Mouse (Mus musculus): ENCODE results near the gene Elk3. TPM values are rescaled to one million over a fixed set of nuclear protein-coding genes. Genes with fewer than 3 reads are reported as not detected.
A peak's percentile ranks its signal among the peaks of the same experiment; 100 is the strongest.

The Elk3 gene
- polyA plus RNA-seq, 1 experiment from 2014 or later: 37.6 TPM

DNA sequence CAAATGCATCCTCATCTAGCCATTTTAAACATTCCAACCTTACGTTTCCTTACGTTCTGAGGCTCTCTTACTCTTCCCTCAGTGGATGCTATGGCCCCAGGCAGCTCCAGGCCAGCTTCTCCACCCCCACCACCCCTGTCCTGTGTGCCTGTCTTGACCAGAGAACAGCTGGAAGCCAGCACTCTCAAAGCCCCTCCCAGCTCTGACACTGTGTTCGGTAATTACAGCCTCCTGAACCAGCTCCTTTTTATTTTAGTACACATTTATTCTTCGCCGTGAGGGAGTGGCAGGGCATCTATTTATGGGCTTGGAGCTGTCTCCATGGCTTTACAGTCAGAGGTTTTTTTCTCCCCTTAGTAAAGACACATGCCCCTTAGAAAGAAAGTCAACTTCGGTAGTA, 63.0 kb downstream of the Elk3 start:
- H3K27ac ChIP-seq: no peak overlapping the region
- 43% methylated on average over 6 of the region's 6 CpGs for WGBS
- H3K27me3 ChIP-seq: no peaks in the 10 kb centered on the region
- H3K9ac ChIP-seq: no peak overlapping the region
- H3K4me1 ChIP-seq: peaks cover 19% of the 10 kb centered on the region
- H3K9me3 ChIP-seq: no peaks in the 10 kb centered on the region
- H3K4me2 ChIP-seq (replicated peaks): no peak overlapping the region
- no peak for ATAC-seq (ENCODE audit: insufficient number of reproducible peaks, insufficient read depth, low FRiP score, low TSS enrichment)
- H3K4me3 ChIP-seq: no peak overlapping the region
- H3K36me3 ChIP-seq: peaks cover 38% of the 10 kb centered on the region

DNA sequence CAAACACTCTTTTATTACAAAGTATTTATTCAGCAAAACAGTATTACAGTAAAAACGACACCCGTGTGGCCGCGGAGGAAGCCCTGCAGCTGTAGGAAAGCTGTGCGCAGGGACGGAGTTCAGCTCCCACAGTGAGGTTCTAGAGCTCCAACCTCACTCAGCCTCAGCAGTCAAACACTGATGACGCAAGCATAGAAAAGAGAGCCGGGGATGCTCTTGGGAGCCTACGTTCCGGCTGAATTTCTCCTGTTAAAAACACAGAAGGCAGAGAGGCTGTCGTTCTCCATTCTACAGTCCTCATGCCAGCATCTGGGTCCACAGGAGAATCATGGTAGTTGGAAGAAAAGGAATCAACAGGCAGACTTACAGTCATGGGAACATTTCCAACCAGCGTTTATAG, 63.5 kb downstream of the Elk3 start:
- Histone ChIP-seq H3K4me3 (no peak overlapping the region), H3K4me2 (replicated peaks) (no peak overlapping the region), H3K27me3 (no peaks in the 10 kb centered on the region), H3K36me3 (peaks cover 33% of the 10 kb centered on the region), H3K4me1 (peaks cover 19% of the 10 kb centered on the region), H3K9me3 (no peaks in the 10 kb centered on the region), H3K9ac (no peak overlapping the region), H3K27ac (0 out of 2 replicates have a peak overlapping the region, but pooled peaks have one; percentile 5)
- 84% methylated on average over 12 of the region's 12 CpGs for WGBS
- no peak for ATAC-seq (ENCODE audit: insufficient number of reproducible peaks, insufficient read depth, low FRiP score, low TSS enrichment)

DNA sequence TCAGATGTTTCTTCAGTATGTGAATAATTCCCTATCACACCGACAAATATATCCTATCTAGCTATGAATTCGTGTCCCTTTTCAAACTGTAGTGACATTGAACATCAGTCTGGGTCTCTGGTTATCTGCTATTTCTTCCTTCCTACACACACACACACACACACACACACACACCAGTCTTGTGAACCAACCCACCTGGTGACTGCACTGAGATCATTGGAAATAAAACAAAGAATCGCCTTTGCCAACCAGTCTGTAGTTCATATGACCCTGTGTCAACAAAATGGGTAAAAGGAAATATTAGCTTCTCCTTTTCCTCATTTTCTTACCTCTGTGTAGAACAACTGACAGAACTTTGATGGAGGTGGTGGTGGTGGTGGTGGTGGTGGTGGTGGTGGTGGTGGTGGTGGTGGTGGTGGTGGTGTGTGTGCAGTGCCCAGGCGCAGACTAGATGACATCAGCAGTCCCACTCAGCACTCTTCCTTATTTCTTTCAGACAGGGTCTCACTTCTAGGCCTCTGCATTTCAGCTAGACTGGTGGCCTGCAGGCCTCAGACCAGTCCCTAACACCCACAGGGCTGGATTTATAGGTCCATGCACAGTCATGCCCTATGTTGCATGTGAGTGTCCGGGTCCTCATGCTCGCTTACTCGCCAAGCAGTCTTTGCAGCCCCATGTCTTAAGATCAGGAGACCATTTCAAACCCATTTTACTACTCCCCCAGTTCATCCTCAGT, 64.6 kb downstream of the Elk3 start:
- H3K9me3 ChIP-seq: no peaks in the 10 kb centered on the region
- WGBS: 95% methylated on average over 7 of the region's 7 CpGs
- no peak overlapping the region for H3K27ac ChIP-seq
- H3K27me3 ChIP-seq: no peaks in the 10 kb centered on the region
- no peak overlapping the region for H3K4me2 ChIP-seq (replicated peaks)
- H3K4me1 ChIP-seq: peaks cover 24% of the 10 kb centered on the region
- H3K9ac ChIP-seq: no peak overlapping the region
- H3K4me3 ChIP-seq: no peak overlapping the region
- ATAC-seq (ENCODE audit: insufficient number of reproducible peaks, insufficient read depth, low FRiP score, low TSS enrichment): no peak
- H3K36me3 ChIP-seq: peaks cover 27% of the 10 kb centered on the region

DNA sequence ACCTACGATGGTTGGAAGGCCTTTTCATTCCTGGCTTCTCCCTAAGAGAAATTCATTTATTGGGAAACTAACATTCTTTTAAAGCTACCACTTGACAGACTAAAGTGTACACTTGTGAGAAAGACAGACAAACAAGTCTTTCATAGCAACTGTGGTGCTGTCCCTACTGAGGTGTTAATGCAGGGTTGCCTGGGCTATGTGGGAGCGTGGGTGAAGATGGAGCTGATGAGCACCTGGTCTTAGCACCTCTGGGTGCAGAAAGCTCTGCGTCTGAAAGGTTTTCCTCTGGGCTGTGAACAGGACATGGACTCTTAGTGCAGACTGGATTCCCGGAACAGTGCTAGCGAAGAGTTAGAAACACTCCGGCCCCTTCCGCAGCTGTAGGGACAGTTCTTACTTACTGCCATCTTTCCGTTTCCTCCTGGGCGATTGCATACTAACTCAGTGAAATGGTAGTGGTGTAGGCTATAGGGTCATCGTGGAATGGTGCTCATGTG, 66.7 kb downstream of the Elk3 start:
- 78% methylated on average over 10 of the region's 10 CpGs for WGBS
- H3K4me1 ChIP-seq: peaks cover 15% of the 10 kb centered on the region; the same call in 1 of the 2 replicates
- H3K27ac ChIP-seq: no peak overlapping the region
- no peaks in the 10 kb centered on the region for H3K27me3 ChIP-seq
- H3K4me3 ChIP-seq: no peak overlapping the region
- H3K36me3 ChIP-seq: peaks cover 29% of the 10 kb centered on the region
- no peak overlapping the region for H3K9ac ChIP-seq
- no peak overlapping the region for H3K4me2 ChIP-seq (replicated peaks)
- no peak for ATAC-seq (ENCODE audit: insufficient number of reproducible peaks, insufficient read depth, low FRiP score, low TSS enrichment)
- H3K9me3 ChIP-seq: no peaks in the 10 kb centered on the region

DNA sequence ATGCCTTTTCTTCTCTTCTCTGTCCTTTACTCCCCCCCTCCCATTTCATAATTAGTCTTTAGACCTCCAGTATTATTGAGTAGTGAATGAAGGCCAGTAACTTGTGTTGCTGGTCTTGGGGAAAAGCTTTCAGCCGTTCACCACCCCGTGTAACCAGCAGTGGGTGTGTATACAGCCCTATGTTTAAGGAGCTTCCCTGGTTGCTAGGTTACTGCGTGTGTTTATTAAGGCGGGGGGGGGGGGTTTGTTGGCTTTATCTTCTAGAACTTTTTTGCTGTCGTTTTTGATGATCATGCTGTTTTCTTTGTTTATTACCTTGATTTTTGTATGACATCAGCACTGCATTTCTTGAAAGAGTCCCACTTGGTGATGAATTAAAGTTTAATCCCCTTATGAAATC, 68.1 kb downstream of the Elk3 start:
- Histone ChIP-seq H3K36me3 (peaks cover 29% of the 10 kb centered on the region), H3K4me1 (peaks cover 13% of the 10 kb centered on the region; the same call in 1 of the 2 replicates), H3K27me3 (no peaks in the 10 kb centered on the region), H3K4me2 (replicated peaks) (no peak overlapping the region), H3K27ac (no peak overlapping the region), H3K9ac (no peak overlapping the region), H3K9me3 (no peaks in the 10 kb centered on the region), H3K4me3 (no peak overlapping the region)
- ATAC-seq (ENCODE audit: insufficient number of reproducible peaks, insufficient read depth, low FRiP score, low TSS enrichment): no peak
- WGBS: 16% methylated on average over 5 of the region's 5 CpGs

DNA sequence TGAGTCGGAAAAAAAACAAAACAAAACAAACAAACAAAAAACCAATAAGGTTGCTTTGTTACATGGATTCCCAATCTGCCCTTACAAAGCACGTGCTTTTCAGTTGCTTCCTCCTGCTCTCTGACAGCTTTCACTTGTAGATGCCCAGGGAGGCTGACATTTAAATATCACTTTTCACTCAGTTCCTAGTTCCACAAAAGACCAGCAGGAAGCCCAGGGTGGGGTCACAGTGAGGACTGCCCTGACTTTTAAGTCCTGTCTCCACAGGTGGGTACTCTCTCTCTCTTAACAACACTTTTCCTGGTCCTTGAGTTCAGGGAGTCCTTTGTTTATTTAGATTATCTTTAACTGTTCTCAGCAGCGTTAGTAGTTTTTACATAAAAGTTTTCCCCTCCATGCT, 68.7 kb downstream of the Elk3 start:
- Histone ChIP-seq H3K27me3 (no peaks in the 10 kb centered on the region), H3K4me2 (replicated peaks) (no peak overlapping the region), H3K4me1 (peaks cover 11% of the 10 kb centered on the region; the same call in 1 of the 2 replicates), H3K4me3 (no peak overlapping the region), H3K27ac (no peak overlapping the region), H3K36me3 (peaks cover 23% of the 10 kb centered on the region), H3K9ac (no peak overlapping the region), H3K9me3 (no peaks in the 10 kb centered on the region)
- ATAC-seq (ENCODE audit: insufficient number of reproducible peaks, insufficient read depth, low FRiP score, low TSS enrichment): no peak
- 17% methylated on average over 3 of the region's 3 CpGs for WGBS

DNA sequence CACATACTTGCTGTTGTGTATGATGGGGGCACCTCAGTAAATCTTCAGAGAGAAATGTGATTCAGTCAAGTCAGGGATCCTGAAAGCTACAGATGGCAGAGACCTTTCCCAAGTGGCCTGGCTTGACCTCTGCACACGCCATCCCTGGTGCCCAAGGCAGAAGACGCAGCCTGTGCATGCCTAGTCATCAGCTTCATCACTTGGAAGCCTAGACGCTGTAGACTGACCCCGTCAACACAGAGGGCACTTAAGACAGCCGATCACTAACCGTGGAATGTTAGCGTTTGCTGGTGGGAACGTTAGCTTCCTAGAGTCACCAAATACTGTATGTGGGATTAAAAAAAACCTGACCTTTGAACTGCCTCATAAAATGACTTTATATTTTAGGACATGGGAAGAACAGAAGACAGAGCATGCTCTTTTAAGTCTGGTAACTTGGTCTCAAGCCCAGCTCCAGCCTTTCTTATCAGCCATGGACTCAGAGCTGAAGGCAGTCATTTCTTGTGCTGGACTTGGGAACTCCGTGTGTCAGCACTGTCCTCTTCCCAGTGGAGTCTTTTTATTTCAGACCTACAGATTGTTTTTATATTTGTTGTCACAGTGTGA, 71.6 kb downstream of the Elk3 start:
- H3K9ac ChIP-seq: no peak overlapping the region
- H3K36me3 ChIP-seq: peaks cover 32% of the 10 kb centered on the region
- H3K27ac ChIP-seq: no peak overlapping the region
- H3K4me1 ChIP-seq: peaks cover 6% of the 10 kb centered on the region; the same call in 1 of the 2 replicates
- ATAC-seq (ENCODE audit: insufficient number of reproducible peaks, insufficient read depth, low FRiP score, low TSS enrichment): no peak
- no peaks in the 10 kb centered on the region for H3K9me3 ChIP-seq
- WGBS: 68% methylated on average over 9 of the region's 9 CpGs
- H3K4me2 ChIP-seq (replicated peaks): no peak overlapping the region
- H3K27me3 ChIP-seq: no peaks in the 10 kb centered on the region
- H3K4me3 ChIP-seq: no peak overlapping the region

DNA sequence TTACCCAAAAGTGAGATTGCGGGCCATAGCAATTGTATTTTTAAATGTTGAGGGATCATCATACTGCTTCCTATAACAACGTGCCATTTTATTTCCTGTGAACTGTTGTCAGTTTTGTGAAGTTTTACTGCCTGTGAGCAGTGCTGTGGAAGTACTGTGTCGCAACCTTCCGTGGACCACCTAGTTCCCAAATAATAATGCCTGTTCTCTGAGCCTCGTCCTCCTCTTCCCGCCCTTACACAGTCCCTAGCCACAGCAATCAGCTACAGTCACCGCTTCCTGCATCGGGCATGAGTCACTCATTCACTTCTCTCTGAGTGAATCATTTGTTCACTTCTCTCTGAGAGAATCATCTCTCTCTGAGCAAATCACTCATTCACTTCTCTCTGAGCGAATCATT, 76.2 kb downstream of the Elk3 start:
- H3K27me3 ChIP-seq: no peaks in the 10 kb centered on the region
- H3K4me2 ChIP-seq (replicated peaks): no peak overlapping the region
- H3K4me1 ChIP-seq: no peaks in the 10 kb centered on the region
- H3K27ac ChIP-seq: no peak overlapping the region
- H3K36me3 ChIP-seq: peaks cover 51% of the 10 kb centered on the region
- no peaks in the 10 kb centered on the region for H3K9me3 ChIP-seq
- H3K4me3 ChIP-seq: no peak overlapping the region
- ATAC-seq (ENCODE audit: insufficient number of reproducible peaks, insufficient read depth, low FRiP score, low TSS enrichment): no peak
- 95% methylated on average over 9 of the region's 9 CpGs for WGBS
- H3K9ac ChIP-seq: no peak overlapping the region

DNA sequence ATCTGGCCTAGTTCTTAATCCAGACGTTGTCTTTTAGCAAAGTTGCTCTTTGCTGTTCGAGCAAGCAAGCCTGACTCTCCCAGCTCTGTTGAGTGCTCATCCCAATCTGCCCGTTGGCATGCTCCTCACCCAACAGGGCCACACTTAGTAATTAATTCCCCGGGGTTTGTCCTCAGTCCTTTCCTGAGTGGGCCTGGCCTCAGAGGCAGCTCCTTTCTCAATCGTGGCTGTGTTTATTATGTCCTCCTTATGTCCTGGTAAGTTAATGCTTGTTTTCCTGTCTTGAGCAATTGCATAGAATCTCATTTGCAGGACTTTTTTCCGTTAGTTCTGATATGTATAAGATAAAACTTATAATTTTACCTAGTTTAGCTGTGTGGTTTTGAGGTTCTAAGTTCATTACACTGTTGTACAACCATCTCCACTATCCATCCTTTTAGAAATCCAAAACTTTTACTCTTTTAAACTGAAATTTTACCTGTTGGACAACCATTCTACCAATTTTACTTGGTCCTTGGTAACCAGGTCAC, 77.2 kb downstream of the Elk3 start:
- H3K9ac ChIP-seq: no peak overlapping the region
- H3K4me1 ChIP-seq: no peaks in the 10 kb centered on the region
- no peak overlapping the region for H3K27ac ChIP-seq
- H3K27me3 ChIP-seq: no peaks in the 10 kb centered on the region
- no peak overlapping the region for H3K4me3 ChIP-seq
- no peak for ATAC-seq (ENCODE audit: insufficient number of reproducible peaks, insufficient read depth, low FRiP score, low TSS enrichment)
- H3K4me2 ChIP-seq (replicated peaks): no peak overlapping the region
- H3K9me3 ChIP-seq: no peaks in the 10 kb centered on the region
- H3K36me3 ChIP-seq: peaks cover 44% of the 10 kb centered on the region
- 86% methylated on average over 6 of the region's 6 CpGs for WGBS

DNA sequence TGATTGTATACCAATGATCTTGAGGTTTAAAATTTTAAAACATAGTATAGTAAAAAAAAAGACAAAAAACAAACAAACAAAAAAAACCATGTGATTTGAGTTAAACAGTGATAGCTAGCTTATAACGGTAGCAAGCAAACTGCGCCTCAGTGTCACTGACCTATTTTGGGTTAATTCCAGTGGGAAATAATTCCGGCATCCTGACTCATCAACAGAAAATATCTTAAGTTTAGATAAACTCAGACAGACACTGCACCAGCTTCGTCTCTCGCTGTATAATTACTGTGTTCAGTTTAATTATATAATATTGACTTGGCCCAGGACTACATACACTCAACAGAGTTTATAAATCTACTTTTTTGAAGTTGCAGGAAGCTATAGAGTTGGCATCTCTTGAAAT, 79.0 kb downstream of the Elk3 start:
- H3K4me3 ChIP-seq: no peak overlapping the region
- H3K4me2 ChIP-seq (replicated peaks): no peak overlapping the region
- no peak for ATAC-seq (ENCODE audit: insufficient number of reproducible peaks, insufficient read depth, low FRiP score, low TSS enrichment)
- no peaks in the 10 kb centered on the region for H3K4me1 ChIP-seq
- 90% methylated on average over 5 of the region's 5 CpGs for WGBS
- no peak overlapping the region for H3K9ac ChIP-seq
- H3K27me3 ChIP-seq: no peaks in the 10 kb centered on the region
- no peaks in the 10 kb centered on the region for H3K9me3 ChIP-seq
- H3K27ac ChIP-seq: no peak overlapping the region
- H3K36me3 ChIP-seq: peaks cover 36% of the 10 kb centered on the region

DNA sequence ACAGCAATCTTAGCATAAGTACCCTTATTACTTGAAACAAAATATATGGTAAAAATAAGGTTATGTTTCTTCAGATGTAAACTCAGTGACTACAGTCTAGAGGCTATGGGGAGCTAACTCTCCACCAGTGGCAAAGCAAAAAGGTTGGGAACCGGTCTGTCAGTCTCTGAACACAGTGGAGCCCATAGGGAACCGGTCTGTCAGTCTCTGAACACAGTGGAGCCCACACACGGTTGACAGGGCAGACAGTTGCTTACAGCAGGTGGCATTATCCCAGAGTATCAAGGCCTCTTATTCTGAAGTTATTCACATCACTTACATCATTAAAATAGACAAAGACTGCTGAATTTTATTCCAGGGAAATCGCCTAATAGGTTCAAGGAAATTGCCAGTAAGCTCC, 79.4 kb downstream of the Elk3 start:
- WGBS: 76% methylated on average over 4 of the region's 4 CpGs
- Histone ChIP-seq H3K36me3 (peaks cover 38% of the 10 kb centered on the region), H3K27me3 (no peaks in the 10 kb centered on the region), H3K4me3 (no peak overlapping the region), H3K9ac (no peak overlapping the region), H3K4me2 (replicated peaks) (no peak overlapping the region), H3K27ac (no peak overlapping the region), H3K9me3 (no peaks in the 10 kb centered on the region), H3K4me1 (no peaks in the 10 kb centered on the region)
- no peak for ATAC-seq (ENCODE audit: insufficient number of reproducible peaks, insufficient read depth, low FRiP score, low TSS enrichment)

DNA sequence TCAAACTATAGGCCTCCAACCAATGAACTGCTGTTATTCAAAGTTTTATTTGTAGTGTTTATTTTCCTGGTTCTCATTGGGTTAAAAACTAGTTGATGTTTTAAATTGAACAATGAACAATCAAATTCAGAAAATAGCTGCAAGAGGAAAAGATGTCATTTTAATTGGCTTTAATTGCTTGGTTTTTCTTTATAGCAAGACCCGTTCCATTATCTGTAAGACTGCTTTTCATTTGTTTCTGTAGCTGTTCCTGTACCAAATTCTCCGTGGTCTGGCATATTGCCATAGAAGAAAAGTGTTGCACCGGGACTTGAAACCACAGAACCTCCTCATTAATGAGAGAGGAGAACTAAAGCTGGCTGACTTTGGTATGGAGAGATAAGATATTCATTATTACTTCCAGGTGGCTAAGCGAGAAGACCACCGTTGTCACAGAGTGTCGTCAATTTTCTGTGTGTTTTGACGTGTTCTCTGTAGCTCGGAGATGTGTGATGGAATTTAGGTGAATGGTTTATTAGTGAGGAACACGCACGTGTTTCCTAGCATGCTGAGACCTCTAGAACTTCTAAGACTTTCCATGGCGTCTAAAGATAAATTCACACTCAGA, 82.4 kb downstream of the Elk3 start:
- ATAC-seq (ENCODE audit: insufficient number of reproducible peaks, insufficient read depth, low FRiP score, low TSS enrichment): no peak
- Histone ChIP-seq H3K4me2 (replicated peaks) (no peak overlapping the region), H3K36me3 (peaks cover 20% of the 10 kb centered on the region), H3K27ac (no peak overlapping the region), H3K4me3 (no peak overlapping the region), H3K9ac (no peak overlapping the region), H3K27me3 (no peaks in the 10 kb centered on the region), H3K4me1 (no peaks in the 10 kb centered on the region), H3K9me3 (no peaks in the 10 kb centered on the region)
- 72% methylated on average over 11 of the region's 11 CpGs for WGBS

Data from embryonic facial prominence, embryonic 12.5 days (tissue).